Mouse (Mus musculus) cerebellum, adult 2 months (tissue): ENCODE measurements at regions not wholly inside any gene's neighbourhood (a gene's known extent, or its start where the extent isn't known, plus 50 kb on each side); places are given as distances from the start of the nearest gene placed in this dataset.

ENCODE experiments used
- CTCF ChIP-seq: fragments of 200-500 bp; IDR thresholded peaks from 2 replicates; pipeline ENCODE4 v1.5.1; 2011; ENCODE audit warnings: low read depth, mild to moderate bottlenecking, control low read depth, low read length, moderate library complexity, borderline replicate concordance; ENCODE audit not compliant: insufficient read depth
- POLR2A ChIP-seq: fragments of 200-500 bp; IDR thresholded peaks from 2 replicates; pipeline ENCODE4 v1.6.1; 2011; ENCODE audit warnings: low read length, control low read depth, borderline replicate concordance; ENCODE audit not compliant: insufficient read depth

DNA sequence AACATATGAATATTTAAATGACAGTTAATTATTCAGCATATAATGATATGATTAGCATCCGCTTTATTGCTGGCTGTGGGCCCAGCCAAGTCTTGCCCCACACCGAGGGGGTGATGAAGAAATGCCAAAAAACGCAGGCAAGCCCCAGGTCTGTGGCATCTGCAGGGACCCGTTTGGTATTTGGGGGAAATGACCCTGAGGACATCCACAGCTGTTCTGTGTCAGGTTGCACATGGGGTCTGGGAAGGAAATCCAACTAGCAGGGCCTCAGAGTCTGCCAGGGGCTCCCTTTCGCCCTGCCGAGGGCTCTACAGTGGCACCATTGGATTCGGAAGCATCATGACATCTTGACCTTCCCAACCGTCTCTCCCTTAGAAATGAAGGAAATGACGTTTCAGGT, 80.0 kb downstream of the 3100002H09Rik start:
- TF ChIP-seq CTCF (no peak), POLR2A (no peak)
